Mouse (Mus musculus) liver, embryonic 15.5 days (tissue): ENCODE data around the gene Arid4b. TPM values are rescaled to one million over a fixed set of nuclear protein-coding genes. Genes with fewer than 3 reads are reported as not detected.
"Not testable (repeated sequence)": the region's sequence is repeated elsewhere in the genome, so short reads cannot be mapped to it uniquely, and the experiment has no call there.

Source experiments
- ATAC-seq: fragments of 200-750 bp; cut with Nextera tagmentation; 2 replicates; pipeline ENCODE4 v1.8.0; 2017; ENCODE audit warnings: moderate number of reproducible peaks, mild to moderate bottlenecking, moderate library complexity; ENCODE audit not compliant: insufficient read depth
- H3K27ac ChIP-seq: fragments of 300-500 bp; sonication (generic); replicated peaks from 2 replicates; pipeline ENCODE4 v1.5.1; 2015; ENCODE audit warnings: mild to moderate bottlenecking, inconsistent platforms
- H3K27me3 ChIP-seq: fragments of 300-500 bp; sonication (generic); 2 replicates; pipeline ENCODE4 v1.6.1; 2015; ENCODE audit warnings: mild to moderate bottlenecking, inconsistent platforms
- H3K36me3 ChIP-seq: fragments of 300-500 bp; sonication (generic); replicated peaks from 2 replicates; pipeline ENCODE4 v1.6.1; 2015; ENCODE audit warnings: moderate library complexity, mild to moderate bottlenecking, inconsistent platforms
- H3K4me1 ChIP-seq: fragments of 300-500 bp; sonication (generic); replicated peaks from 2 replicates; pipeline ENCODE4 v1.6.1; 2015; ENCODE audit warnings: inconsistent platforms
- H3K4me2 ChIP-seq: fragments of 300-500 bp; sonication (generic); 2 replicates; pipeline ENCODE4 v1.6.1; 2015; ENCODE audit warnings: moderate library complexity, mild to moderate bottlenecking, inconsistent platforms
- H3K4me3 ChIP-seq: fragments of 300-500 bp; sonication (generic); replicated peaks from 2 replicates; pipeline ENCODE4 v1.5.1; 2015; ENCODE audit warnings: mild to moderate bottlenecking, inconsistent platforms
- H3K9ac ChIP-seq: fragments of 300-500 bp; sonication (generic); 2 replicates; pipeline ENCODE4 v1.6.1; 2015; ENCODE audit warnings: moderate library complexity, mild to moderate bottlenecking, inconsistent platforms
- H3K9me3 ChIP-seq: fragments of 300-500 bp; sonication (generic); replicated peaks from 2 replicates; pipeline ENCODE4 v1.6.1; 2016; ENCODE audit warnings: inconsistent platforms
- WGBS: fragments of 180-500 bp; shearing (Covaris S2); methylation state at CpG from one replicate; pipeline ENCODE4 v1.1.7; 2015; ENCODE audit warnings: mixed read lengths; ENCODE audit not compliant: insufficient replicate concordance; 5-methylcytosine and 5-hydroxymethylcytosine counted together
- polyA plus RNA-seq: library from polyadenylated mRNA; unstranded; fragments of >200 nt; fragmentation: Nextera tagmentation; extraction: Ambion mirVana; gene quantifications from 2 replicates; pipeline ENCODE4 v1.2.1, GENCODE M21; 2015

Gene Arid4b
- 16.8 and 19.3 TPM in 2 replicates for polyA plus RNA-seq

DNA sequence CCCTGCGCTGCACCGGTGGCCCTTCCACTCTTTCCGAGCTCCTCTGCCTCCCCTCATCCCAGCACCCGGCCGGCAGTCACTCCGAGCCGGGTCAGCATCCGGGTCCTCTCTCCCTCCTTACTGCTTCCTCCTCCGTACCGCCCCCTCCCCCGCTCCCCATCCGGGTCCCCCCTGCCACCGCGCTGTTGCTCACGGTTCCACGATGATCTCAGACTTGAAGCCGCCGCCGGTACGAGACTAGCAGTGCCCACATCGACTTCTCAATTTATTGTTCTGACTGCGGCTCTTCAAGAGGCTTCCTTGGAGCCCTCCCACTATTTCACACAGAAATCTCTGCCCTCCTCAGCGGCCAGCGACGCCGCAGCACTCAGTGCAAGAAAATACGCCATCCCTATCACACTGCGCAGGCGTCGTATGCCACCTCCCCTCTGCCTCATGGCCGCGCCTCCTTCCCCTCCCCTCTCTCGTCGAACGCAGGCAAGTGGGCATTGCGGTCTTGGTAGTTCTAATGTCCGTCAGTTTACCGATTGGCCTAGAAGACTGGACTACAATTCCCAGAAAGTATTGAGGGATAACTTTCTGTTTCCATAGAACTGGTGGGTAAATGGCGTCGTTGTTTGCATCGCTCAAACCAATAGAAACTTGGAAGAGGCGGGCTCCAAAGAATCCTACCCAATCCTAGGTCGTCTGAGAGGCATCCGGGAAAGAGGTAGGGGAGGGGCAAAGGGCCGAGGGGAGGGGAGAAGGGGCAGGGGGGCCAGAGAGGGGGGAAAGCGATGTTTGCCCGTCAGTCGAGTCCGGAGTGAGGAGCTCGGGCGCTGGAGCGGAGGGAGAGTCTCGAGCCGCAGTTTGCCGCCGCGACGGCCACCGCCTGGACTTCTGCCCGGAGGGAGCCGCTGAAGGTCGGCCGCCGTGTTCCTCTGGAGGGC is at the start of gene Arid4b, which contains the start of gene Ggps1:
Gene Arid4b (plus strand): TSS at position 220 of the 929 bp plus-strand sequence.
Gene Ggps1 (minus strand): TSS at position 476 of the 929 bp plus-strand sequence.
- Histone ChIP-seq H3K9me3 (no peaks in the 10 kb centered on the region), H3K27ac (peak within 1 kb of the TSS; percentile 95), H3K4me3 (peak within 1 kb of the TSS; percentile 99), H3K27me3 (no peaks in the 10 kb centered on the region), H3K9ac (peak within 1 kb of the TSS; percentile 99), H3K36me3 (peaks cover 3% of the 10 kb centered on the region), H3K4me1 (peaks cover 36% of the 10 kb centered on the region), H3K4me2 (peak within 1 kb of the TSS; percentile 80)
- under 1% methylated on average over 64 of the region's 64 CpGs for WGBS
- ATAC-seq, result peak; percentile 95

DNA sequence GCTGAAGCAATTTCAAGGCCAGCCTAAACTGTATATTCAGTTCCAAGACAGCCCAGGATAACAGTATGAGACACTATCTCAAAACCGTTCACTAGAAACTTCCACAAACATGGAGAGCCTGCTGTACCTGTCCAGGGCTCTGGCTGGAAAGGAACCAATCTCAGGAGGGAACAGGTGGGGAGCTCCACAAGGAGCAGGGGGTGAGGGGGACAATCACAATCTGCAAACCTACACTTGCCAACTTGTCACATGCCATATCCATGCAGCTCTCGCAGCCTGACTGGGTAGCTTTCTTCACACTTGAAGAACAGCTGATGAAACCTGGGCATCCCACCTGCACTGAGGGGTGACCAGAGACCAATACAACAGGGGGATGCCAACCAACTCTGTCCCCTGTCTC is 49.0 kb upstream of the Arid4b start:
- Histone ChIP-seq H3K36me3 (peaks cover 70% of the 10 kb centered on the region), H3K4me1 (peaks cover 36% of the 10 kb centered on the region), H3K9ac (no peak overlapping the region), H3K27ac (no peak overlapping the region), H3K9me3 (no peaks in the 10 kb centered on the region), H3K4me3 (no peak overlapping the region), H3K27me3 (no peaks in the 10 kb centered on the region), H3K4me2 (no peak overlapping the region)
- ATAC-seq, result no peak
- WGBS, result 89% methylated on average over 2 of the region's 2 CpGs

DNA sequence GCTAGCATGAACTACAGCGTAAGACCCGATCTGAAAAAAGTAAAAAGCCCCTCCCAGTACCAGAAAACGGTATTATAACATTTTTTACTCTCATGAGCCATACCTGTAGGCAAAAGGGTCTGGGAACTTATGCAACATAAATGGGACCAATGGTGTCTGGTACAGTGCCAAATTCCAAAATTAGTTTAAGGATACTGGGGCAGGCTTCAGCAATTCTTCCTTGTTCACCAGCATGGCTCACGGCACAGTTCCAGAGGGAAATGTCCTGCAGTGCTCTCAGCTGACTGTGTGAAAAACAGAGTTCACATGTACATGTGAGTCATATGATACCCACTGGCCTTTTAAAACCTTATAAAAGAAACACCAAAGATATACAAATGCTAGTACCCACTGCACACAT is 48.5 kb upstream of the Arid4b start:
- Histone ChIP-seq H3K9me3 (no peaks in the 10 kb centered on the region), H3K36me3 (peaks cover 71% of the 10 kb centered on the region), H3K4me2 (no peak overlapping the region), H3K9ac (no peak overlapping the region), H3K4me3 (no peak overlapping the region), H3K4me1 (peaks cover 42% of the 10 kb centered on the region), H3K27me3 (no peaks in the 10 kb centered on the region), H3K27ac (no peak overlapping the region)
- WGBS, result 90% methylated on average over 4 of the region's 4 CpGs
- ATAC-seq, result no peak

DNA sequence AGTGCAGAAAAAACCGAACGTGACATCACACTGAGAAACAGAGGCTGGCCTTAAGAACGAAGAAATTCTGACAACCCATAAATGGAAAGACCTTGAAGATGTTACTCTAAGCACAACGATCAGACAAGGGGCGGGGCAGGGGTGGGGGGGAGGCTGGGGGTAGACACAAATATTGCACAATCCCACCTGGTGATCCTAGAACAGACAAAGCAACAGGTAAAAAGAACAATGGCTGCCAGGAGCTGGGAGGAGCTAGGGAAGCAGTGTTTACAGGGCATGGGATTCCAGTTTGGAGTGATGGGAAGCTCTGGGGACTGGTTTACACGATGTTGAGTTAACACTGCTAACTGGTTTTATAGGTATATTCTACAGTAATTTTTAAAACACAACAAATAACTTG is 47.4 kb upstream of the Arid4b start:
- no peak overlapping the region for H3K27ac ChIP-seq
- no peak overlapping the region for H3K9ac ChIP-seq
- no peaks in the 10 kb centered on the region for H3K27me3 ChIP-seq
- peaks cover 43% of the 10 kb centered on the region for H3K4me1 ChIP-seq
- H3K4me3 ChIP-seq, result no peak overlapping the region
- 82% methylated on average over 6 of the region's 6 CpGs for WGBS
- no peak for ATAC-seq
- peaks cover 70% of the 10 kb centered on the region for H3K36me3 ChIP-seq
- H3K4me2 ChIP-seq, result no peak overlapping the region
- no peaks in the 10 kb centered on the region for H3K9me3 ChIP-seq

- H3K27ac ChIP-seq, result peak overlapping the region; percentile 76
- peak; percentile 77 for ATAC-seq
- no peaks in the 10 kb centered on the region for H3K27me3 ChIP-seq
- H3K36me3 ChIP-seq, result peaks cover 50% of the 10 kb centered on the region
- no peak overlapping the region for H3K4me2 ChIP-seq
- no peak overlapping the region for H3K9ac ChIP-seq
- no peaks in the 10 kb centered on the region for H3K9me3 ChIP-seq
- peaks cover 27% of the 10 kb centered on the region for H3K4me1 ChIP-seq
- H3K4me3 ChIP-seq, result no peak overlapping the region
Measured at GRCm38 (mm10) chr13:14018283-14018682, 44.7 kb upstream of the Arid4b start.

GRCm38 (mm10) chr13:14018852-14019251 is 44.2 kb upstream of the Arid4b start:
- WGBS, result 68% methylated on average over 3 of the region's 3 CpGs
- Histone ChIP-seq H3K4me1 (peaks cover 27% of the 10 kb centered on the region), H3K9ac (no peak overlapping the region), H3K9me3 (no peaks in the 10 kb centered on the region), H3K27me3 (no peaks in the 10 kb centered on the region), H3K4me3 (no peak overlapping the region), H3K4me2 (no peak overlapping the region), H3K27ac (peak overlapping the region; percentile 76), H3K36me3 (peaks cover 46% of the 10 kb centered on the region)
- no peak for ATAC-seq

DNA sequence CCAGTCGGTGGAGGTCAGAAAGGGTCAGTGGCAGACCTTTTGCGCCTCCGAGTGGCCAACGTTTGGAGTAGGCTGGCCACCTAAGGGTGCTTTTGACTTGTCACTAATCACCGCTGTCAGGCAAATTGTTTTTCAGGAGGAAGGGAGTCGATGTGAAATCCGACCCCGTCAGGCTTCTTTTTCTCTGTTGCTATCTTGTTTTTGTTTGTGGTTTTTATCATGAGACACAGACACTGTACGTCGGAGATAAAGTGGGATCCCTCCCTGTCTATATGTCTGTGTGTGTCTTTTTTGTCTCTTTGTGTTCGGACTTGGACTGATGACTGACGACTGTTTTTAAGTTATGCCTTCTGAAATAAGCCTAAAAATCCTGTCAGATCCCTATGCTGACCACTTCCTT is 41.6 kb upstream of the Arid4b start:
- not testable (repeated sequence) for H3K27me3 ChIP-seq, H3K9me3 ChIP-seq, H3K9ac ChIP-seq
- Histone ChIP-seq H3K36me3 (peaks cover 40% of the 10 kb centered on the region), H3K4me2 (peak overlapping the region; percentile 56), H3K4me3 (peak overlapping the region; percentile 32), H3K4me1 (peaks cover 32% of the 10 kb centered on the region), H3K27ac (peak overlapping the region; percentile 88)
- 18% methylated on average over 12 of the region's 12 CpGs for WGBS
- ATAC-seq, result peak; percentile 79

DNA sequence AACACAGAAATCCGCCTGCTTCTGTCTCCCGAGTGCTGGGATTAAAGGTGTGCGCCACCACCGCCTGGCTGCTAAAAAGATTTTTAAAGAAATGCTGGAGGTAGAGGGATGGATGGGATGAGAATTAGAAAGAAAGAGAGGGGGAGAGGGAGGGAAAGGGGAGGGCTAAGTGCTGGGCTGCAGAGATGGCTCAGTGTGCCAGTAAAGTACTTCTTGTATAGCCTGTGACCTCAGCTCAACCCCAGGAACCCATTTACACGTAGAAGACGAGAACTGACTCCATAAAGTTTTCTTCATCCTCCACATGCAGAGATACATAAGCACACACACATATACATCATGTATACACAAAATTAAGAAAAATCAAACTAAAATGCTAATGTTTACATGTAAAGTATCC is 37.5 kb upstream of the Arid4b start:
- Histone ChIP-seq H3K36me3 (peaks cover 33% of the 10 kb centered on the region), H3K4me1 (peaks cover 36% of the 10 kb centered on the region), H3K9me3 (no peaks in the 10 kb centered on the region), H3K27ac (no peak overlapping the region), H3K27me3 (no peaks in the 10 kb centered on the region), H3K4me2 (no peak overlapping the region), H3K4me3 (no peak overlapping the region), H3K9ac (no peak overlapping the region)
- no peak for ATAC-seq
- WGBS, result 86% methylated on average over 6 of the region's 6 CpGs

DNA sequence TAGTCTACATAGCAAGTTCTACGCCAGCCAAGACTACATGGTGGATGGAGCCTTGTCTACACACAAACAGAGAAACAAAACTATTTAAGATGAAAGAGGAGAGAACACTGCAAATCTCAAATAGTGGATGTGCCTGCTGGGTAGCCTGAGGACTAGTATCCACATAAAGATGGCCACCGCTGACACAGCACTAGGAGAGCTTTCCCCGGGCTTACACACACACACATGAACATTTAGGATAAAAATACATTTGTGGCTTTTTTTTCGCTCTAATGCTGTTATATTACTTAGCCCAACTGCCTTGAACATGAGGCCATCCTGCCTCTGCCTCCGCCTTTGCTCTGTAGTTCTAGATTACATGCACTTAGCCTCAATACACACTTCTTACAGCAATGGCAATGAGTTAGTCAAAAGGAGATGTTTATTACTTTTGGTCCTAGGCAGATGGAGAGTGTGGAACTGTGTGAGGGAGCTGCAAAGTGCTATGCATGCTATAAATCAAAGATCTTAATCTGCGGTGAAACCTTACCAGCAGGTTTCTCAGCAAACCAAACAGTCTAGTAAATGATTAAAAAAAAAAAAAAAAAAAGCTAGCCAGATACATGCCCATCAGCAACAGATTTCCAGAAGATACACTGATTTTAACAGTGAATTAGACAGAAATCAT is 36.7 kb upstream of the Arid4b start:
- H3K27ac ChIP-seq, result peak overlapping the region; percentile 41; the same call in 1 of the 2 replicates
- H3K27me3 ChIP-seq, result no peaks in the 10 kb centered on the region
- peaks cover 43% of the 10 kb centered on the region for H3K4me1 ChIP-seq
- H3K4me2 ChIP-seq, result no peak overlapping the region
- H3K36me3 ChIP-seq, result peaks cover 33% of the 10 kb centered on the region
- H3K9me3 ChIP-seq, result no peaks in the 10 kb centered on the region
- no peak overlapping the region for H3K9ac ChIP-seq
- ATAC-seq, result no peak
- no peak overlapping the region for H3K4me3 ChIP-seq
- 73% methylated on average over 6 of the region's 6 CpGs for WGBS

DNA sequence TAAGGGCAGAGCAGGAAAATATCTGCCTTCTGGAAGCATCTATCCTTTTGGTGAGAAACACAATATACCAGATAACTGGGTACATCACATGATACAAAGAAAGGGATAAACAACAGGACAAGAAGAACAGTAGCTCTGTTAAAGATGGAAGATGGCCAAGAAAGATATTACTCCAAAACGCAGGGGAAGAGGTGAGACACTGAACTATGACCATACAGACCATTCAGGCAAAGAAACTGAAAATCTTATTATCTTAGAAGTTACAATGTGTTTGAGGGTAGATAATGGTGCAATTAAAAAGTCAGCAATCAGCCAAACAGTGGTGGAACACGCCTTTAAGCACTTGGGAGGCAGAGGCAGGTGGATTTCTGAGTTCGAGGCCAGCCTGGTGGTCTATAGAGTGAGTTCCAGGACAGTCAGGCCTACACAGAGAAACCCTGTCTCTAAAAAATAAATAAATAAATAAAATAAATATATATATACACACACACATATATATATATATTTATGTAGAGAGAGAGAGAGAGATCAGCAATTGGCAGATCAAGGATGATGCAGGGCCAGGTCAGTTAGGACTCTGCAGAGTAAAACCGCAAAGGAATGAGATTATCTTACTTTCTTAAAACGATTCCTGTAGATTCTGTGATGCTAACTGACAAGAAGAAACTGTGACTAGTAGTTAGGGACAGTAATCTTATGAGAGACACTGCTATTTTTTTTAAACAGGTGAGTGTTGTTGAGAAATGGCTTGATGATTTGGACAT is 29.5 kb upstream of the Arid4b start:
- 17% methylated on average over 5 of the region's 5 CpGs for whole genome bisulfite sequencing
- Histone ChIP-seq H3K36me3 (peaks cover 8% of the 10 kb centered on the region), H3K4me2 (peak overlapping the region; percentile 54), H3K9ac (peak overlapping the region; percentile 18; the same call in 1 of the 2 replicates), H3K4me3 (no peak overlapping the region), H3K4me1 (peaks cover 84% of the 10 kb centered on the region), H3K27me3 (no peaks in the 10 kb centered on the region), H3K9me3 (no peaks in the 10 kb centered on the region), H3K27ac (peak overlapping the region; percentile 93)
- ATAC-seq, result peak; percentile 78

DNA sequence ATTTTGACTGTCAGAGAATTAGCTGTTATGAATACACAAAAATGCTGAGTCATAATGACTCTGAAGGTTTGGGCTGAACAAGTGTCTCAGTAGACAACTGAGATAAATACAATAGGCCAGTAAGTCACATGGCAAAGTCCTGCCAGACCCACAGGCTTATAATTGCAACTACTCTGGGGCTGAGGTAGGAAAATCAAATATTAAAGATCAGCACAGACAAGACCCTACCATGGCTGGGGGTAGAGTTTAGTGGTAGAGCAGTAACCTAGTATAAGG is 29.0 kb upstream of the Arid4b start:
- Histone ChIP-seq H3K9ac (no peak overlapping the region), H3K36me3 (peaks cover 4% of the 10 kb centered on the region), H3K9me3 (no peaks in the 10 kb centered on the region), H3K27me3 (no peaks in the 10 kb centered on the region), H3K4me3 (no peak overlapping the region), H3K4me1 (peaks cover 86% of the 10 kb centered on the region), H3K27ac (peak overlapping the region; percentile 93), H3K4me2 (peak overlapping the region; percentile 54)
- ATAC-seq, result peak; percentile 85
